Mouse (Mus musculus): ENCODE measurements around the gene Atcay. TPM values are rescaled to one million over a fixed set of nuclear protein-coding genes. Genes with fewer than 3 reads are reported as not detected.
"Not testable (repeated sequence)": the region's sequence is repeated elsewhere in the genome, so short reads cannot be mapped to it uniquely, and the experiment has no call there.

The Atcay gene
- total RNA-seq, 2 experiments from 2014 or later, result not detected

- ATAC-seq (replicated peaks; ENCODE audit: poor library complexity, severe bottlenecking), result peak; percentile 97
These were observed 14.0 kb upstream of the Atcay start for GRCm38 (mm10) chr10:81244595-81244994.

GRCm38 (mm10) chr10:81244146-81244545 is 13.5 kb upstream of the Atcay start:
- ATAC-seq (replicated peaks; ENCODE audit: poor library complexity, severe bottlenecking), result no peak; the same call in 1 of the 2 replicates

GRCm38 (mm10) chr10:81242021-81242420 is 11.4 kb upstream of the Atcay start:
- no peak for ATAC-seq (replicated peaks; ENCODE audit: poor library complexity, severe bottlenecking)

- peak; percentile 39; the same call in 1 of the 2 replicates for ATAC-seq (replicated peaks; ENCODE audit: poor library complexity, severe bottlenecking)
These were observed 10.2 kb upstream of the Atcay start for GRCm38 (mm10) chr10:81240876-81241275.

DNA sequence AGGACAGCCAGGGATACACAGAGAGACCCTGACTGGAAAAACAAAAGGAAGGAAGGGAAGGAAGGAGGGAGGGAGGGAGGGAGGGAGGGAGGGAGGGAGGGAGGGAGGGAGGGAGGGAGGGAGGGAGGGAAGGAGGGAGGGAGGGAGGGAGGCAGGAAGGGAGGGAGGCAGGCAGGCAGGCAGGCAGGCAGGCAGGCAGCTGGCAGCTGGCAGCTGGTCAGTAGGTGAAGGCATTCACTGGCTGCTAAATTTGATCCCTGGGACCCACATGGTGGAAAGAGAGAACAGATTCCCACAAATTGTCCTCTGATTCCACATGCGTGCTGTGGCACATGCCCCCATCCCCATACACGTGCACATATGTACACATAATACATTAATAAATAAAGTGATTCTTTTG is 8.0 kb upstream of the Atcay start:
- ATAC-seq (replicated peaks; ENCODE audit: poor library complexity, severe bottlenecking), result no peak

DNA sequence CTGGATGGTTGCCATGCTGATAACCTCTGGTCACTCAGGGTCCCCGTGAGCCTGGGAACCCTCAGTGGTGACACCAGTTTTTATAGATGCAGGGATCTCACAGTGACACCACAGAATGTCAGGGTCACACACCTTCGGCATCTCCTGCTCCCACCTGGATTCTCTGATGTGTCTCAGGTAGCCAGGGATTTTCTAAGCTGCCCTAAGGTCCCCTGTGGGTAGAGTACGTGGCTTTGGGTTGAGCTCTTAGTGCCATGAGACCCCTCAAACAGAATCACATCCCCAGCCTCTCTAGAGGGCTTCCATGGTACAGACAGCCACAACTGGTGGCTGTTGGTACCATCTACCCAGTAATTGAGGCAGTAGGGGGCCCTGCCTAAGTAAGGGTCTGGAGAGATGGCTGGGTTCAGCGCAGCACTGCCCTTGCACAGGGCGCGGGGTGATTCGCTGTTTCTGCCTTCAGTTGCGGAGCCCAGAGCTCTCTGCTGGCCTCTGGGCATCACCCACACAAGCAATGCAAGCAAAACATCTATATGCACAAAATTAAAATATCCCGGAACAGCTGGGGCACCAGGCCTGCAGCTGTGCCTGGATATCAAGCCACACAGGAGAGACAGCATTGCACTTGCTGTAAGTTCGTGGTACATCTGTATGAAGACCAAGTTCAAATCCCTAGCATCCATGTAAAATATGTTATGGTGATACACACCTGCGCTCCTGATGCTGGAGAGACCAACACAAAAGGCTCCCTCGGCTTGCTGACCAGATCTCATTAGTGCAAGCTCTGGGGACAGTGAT is 6.0 kb upstream of the Atcay start:
- no peak for ATAC-seq (replicated peaks; ENCODE audit: poor library complexity, severe bottlenecking)

DNA sequence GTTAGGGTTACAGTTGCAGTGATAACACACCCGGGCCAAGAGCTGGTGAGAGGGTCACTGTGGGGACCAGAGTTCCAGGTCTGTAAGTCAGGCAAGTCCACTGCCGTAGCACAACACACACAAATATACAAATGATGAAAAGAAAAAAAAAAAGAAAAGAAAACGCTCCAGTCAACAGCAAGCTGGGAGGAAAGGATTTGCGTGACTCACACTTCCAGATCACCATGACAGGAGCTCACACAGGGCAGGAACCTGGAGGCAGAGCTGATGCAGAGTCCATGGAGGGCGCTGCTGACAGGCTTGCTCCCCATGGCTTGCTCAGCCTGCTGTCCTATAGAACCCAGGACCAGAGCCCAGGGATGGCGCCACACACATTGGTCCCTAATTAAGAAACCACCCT is 3.6 kb upstream of the Atcay start:
- ATAC-seq (replicated peaks; ENCODE audit: poor library complexity, severe bottlenecking), result no peak

GRCm38 (mm10) chr10:81233226-81233585 is 2.6 kb upstream of the Atcay start:
- 0 out of 2 replicates have a peak, but pooled peaks have one; percentile 1 for ATAC-seq (replicated peaks; ENCODE audit: poor library complexity, severe bottlenecking)

- ATAC-seq (replicated peaks; ENCODE audit: poor library complexity, severe bottlenecking), result peak; percentile 92
These were observed 2.1 kb upstream of the Atcay start, which contains the start of gene Zfr2 for GRCm38 (mm10) chr10:81232580-81233225. Gene Zfr2, plus strand, starts transcription at chr10:81233155.

DNA sequence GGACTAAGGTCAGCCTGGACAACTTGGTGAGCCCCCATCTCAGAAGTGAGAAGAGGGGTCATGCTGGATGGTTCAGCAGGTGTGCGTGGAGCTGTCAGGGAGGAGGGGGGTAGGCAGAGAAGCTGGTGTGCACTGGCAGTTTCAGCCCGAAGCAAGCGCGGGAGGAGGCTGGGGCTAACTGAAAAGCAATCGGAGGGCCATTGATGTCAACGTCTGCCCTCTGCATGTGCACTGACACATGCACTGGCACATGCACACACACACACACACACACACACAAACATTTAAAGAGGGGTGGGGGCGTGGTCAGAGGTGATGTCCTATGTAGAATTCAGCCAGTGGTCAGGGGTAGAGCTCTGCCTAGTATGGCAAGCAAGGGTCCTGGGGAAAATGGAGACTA is 803 bp upstream of the Atcay start:
- ATAC-seq (replicated peaks; ENCODE audit: poor library complexity, severe bottlenecking), result no peak

DNA sequence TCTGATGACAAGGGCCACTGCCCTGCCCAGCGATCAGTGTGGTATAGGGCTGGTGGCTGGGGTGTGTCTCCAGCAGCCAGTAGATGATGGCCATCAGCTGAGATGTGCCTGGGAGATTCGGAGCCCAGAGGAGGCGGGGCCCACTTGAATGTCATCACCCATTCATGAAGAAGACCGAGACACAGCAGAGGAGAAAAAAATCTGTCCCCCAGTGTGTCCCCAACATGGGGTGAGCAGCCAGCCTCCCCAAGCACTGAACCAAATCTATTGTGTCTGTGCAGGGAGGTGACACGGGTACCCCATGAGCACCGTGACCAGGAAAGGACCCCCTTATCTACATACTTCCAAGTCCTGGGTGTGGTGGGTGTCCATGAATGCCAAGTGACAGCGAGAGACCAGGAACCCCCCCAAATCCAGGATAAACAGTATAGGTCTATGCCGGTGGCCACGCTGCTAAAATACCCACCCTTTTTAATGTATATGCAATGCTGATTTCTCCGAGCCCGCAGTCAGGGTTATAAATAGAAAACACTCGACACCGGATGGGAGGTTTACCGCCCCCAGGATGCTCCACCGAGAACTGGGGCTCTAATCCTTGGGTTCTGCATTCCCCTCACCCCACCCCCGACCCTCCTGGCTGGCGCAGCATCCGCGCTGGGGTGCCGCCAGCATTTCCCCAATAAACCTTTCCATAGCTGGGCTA is 747 bp downstream of the Atcay start:
- no peak for ATAC-seq (replicated peaks; ENCODE audit: poor library complexity, severe bottlenecking)

GRCm38 (mm10) chr10:81223731-81224130 is 6.9 kb downstream of the Atcay start:
- ATAC-seq (replicated peaks; ENCODE audit: poor library complexity, severe bottlenecking), result not testable (repeated sequence)

DNA sequence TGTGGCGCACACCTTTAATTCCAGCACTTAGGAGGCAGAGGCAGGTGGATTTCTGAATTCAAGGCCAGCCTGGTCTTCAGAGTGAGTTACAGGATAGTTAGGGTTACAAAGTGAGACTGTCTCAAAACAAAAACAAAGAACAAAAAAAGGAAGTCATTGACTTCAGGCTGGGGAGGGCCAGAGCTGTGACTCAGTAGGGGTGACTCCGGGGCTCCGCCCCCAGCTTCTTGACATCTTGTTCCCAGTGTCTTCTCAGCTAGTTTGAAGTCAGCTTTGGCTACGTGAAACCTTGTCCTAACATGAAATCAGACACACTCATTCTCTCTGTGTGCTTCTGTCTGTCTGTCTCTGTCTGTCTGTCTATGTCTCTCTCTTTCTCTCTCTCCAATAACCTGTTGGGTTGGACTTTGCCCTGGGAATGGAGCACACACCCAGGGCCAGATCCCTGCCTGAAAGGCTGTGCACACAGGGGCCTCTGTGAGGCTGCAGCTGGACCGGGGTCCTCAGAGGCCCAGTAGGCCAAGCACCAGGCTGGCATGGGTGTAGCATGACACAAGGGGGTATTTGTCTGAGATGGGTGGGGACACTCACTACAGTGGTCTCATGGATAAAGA is 9.1 kb downstream of the Atcay start:
- peak; percentile 82 for ATAC-seq (replicated peaks; ENCODE audit: poor library complexity, severe bottlenecking)

DNA sequence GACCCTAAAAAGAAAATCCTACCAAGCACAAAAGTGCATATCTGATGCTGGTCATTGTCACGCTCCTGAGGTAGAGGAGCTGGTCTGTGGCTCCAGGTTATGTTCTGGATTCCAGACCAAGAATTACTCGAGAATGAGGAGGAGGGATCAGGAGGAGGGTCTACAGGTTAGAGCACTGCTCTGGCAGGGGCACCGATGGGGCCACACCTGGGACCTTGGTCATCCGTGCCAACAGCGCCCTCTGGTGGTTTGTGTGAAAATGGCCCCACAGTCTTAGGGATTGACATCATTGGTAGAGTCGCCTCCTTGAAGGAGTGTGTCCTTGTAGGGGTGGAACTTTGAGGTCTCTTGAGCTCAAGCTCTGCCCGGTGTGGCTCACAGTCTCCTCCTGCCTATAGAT is 12.7 kb downstream of the Atcay start:
- ATAC-seq (replicated peaks; ENCODE audit: poor library complexity, severe bottlenecking), result peak; percentile 54

DNA sequence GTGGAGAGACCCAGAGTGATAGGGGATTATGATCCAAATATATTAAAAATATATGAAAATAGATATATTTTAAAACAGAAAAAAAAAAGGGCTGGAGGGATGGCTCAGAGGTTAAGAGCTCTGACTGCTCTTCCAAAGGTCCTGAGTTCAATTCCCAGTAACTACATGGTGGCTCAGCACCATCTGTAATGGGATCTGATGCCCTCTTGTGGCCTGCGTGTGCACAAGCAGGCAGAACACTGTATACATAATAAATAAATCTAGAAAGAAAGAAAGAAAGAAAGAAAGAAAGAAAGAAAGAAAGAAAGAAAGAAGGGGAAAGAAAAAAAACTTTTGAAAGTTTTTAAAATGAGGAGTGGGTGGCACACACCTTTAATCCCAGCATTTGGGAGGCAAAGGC is 13.4 kb downstream of the Atcay start:
- ATAC-seq (replicated peaks; ENCODE audit: poor library complexity, severe bottlenecking), result not testable (repeated sequence)

- no peak for ATAC-seq (replicated peaks; ENCODE audit: poor library complexity, severe bottlenecking)
These were observed 13.8 kb downstream of the Atcay start for GRCm38 (mm10) chr10:81216810-81217209.

- peak; percentile 76 for ATAC-seq (replicated peaks; ENCODE audit: poor library complexity, severe bottlenecking)
These were observed 14.4 kb downstream of the Atcay start for GRCm38 (mm10) chr10:81216260-81216659.

DNA sequence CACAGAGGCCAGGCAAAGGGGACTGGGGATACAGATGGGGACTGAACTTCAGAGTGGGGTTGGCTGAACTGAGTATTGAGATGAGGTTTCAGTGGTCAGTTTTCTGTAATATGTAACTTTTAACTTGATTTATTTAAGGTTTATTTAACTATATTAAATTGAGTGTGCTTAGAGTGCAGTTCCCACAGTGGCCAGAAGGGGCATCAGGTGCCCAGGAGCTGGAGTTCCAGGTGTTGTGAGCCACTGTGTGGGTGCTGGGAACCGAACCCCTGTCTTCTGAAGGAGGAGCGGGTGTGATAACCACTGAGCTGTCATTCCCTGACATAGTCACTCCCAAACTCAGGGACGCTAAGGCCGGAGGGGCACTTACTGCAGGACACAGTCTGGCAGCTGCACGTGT is 20.5 kb downstream of the Atcay start:
- no peak for ATAC-seq (replicated peaks; ENCODE audit: poor library complexity, severe bottlenecking)

- ATAC-seq (replicated peaks; ENCODE audit: poor library complexity, severe bottlenecking), result no peak
These were observed 26.5 kb downstream of the Atcay start for GRCm38 (mm10) chr10:81204137-81204536.

GRCm38 (mm10) chr10:81202978-81203720 is 27.5 kb downstream of the Atcay start:
- no peak for ATAC-seq (replicated peaks; ENCODE audit: poor library complexity, severe bottlenecking)
